Mouse (Mus musculus) limb, embryonic 15.5 days (tissue): ENCODE results near the gene Pde1c. TPM values are rescaled to one million over a fixed set of nuclear protein-coding genes. Genes with fewer than 3 reads are reported as not detected.

Experiments
- ATAC-seq: fragments of 200-750 bp; cut with Nextera tagmentation; 2 replicates; pipeline ENCODE4 v1.8.0; 2017; ENCODE audit warnings: low read depth, moderate TSS enrichment; ENCODE audit not compliant: insufficient number of reproducible peaks, low FRiP score, low TSS enrichment
- H3K27ac ChIP-seq: fragments of 300-500 bp; sonication (generic); 2 replicates; pipeline ENCODE4 v1.5.1; 2015; ENCODE audit warnings: moderate library complexity, mild to moderate bottlenecking, inconsistent platforms
- H3K27me3 ChIP-seq: fragments of 300-500 bp; sonication (generic); 2 replicates; pipeline ENCODE4 v1.6.1; 2015; ENCODE audit warnings: inconsistent platforms
- H3K36me3 ChIP-seq: fragments of 300-500 bp; sonication (generic); 2 replicates; pipeline ENCODE4 v1.6.1; 2015; ENCODE audit warnings: inconsistent platforms
- H3K4me1 ChIP-seq: fragments of 300-500 bp; sonication (generic); 2 replicates; pipeline ENCODE4 v1.6.1; 2015; ENCODE audit warnings: inconsistent platforms
- H3K4me2 ChIP-seq: fragments of 300-500 bp; sonication (generic); 2 replicates; pipeline ENCODE4 v1.6.1; 2015; ENCODE audit warnings: mild to moderate bottlenecking, inconsistent platforms
- H3K4me3 ChIP-seq: fragments of 300-500 bp; sonication (generic); 2 replicates; pipeline ENCODE4 v1.5.1; 2015; ENCODE audit warnings: mild to moderate bottlenecking, inconsistent platforms
- H3K9ac ChIP-seq: fragments of 300-500 bp; sonication (generic); 2 replicates; pipeline ENCODE4 v1.6.1; 2015; ENCODE audit warnings: inconsistent platforms
- H3K9me3 ChIP-seq: fragments of 300-500 bp; sonication (generic); 2 replicates; pipeline ENCODE4 v1.6.1; 2016; ENCODE audit warnings: inconsistent platforms
- WGBS: fragments of 180-500 bp; shearing (Covaris S2); methylation state at CpG from one replicate; pipeline ENCODE4 v1.1.7; 2015; 5-methylcytosine and 5-hydroxymethylcytosine counted together
- polyA plus RNA-seq: library from polyadenylated mRNA; unstranded; fragments of >200 nt; fragmentation: Nextera tagmentation; extraction: Ambion mirVana; gene quantifications from 2 replicates; pipeline ENCODE4 v1.2.1, GENCODE M21; 2015

Gene Pde1c
- polyA plus RNA-seq, 1 experiment from 2014 or later, result 1.6 TPM

GRCm38 (mm10) chr6:56551022-56551421 is 17.9 kb downstream of the Pde1c start:
- no peaks in the 10 kb centered on the region for H3K36me3 ChIP-seq
- H3K9ac ChIP-seq, result no peak overlapping the region
- no peaks in the 10 kb centered on the region for H3K27me3 ChIP-seq
- H3K9me3 ChIP-seq, result no peaks in the 10 kb centered on the region
- no peak overlapping the region for H3K4me2 ChIP-seq
- no peak overlapping the region for H3K27ac ChIP-seq
- no peak for ATAC-seq
- 75% methylated on average over 4 of the region's 4 CpGs for WGBS
- H3K4me1 ChIP-seq, result no peaks in the 10 kb centered on the region
- H3K4me3 ChIP-seq, result no peak overlapping the region

DNA sequence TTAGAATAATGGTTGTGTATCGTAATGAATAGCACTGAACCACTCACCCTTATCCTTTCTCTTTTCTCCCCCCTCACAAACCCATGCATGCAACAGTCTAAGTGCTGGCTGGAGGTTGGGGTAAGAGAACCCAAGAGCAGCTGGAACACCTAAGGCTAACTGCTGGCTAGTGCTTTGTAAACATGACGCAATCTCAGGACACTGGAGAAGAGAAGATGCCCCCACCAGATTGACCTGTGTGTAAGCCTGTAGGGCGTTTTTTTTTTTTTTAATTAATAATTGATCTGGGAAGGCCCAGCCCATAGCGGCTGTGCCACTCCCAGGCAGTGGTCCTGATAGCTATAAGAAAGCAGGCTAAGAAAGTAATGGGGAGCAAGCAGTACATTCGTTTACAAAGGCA is 28.7 kb downstream of the Pde1c start:
- ATAC-seq, result no peak
- 79% methylated on average over 5 of the region's 5 CpGs for WGBS

GRCm38 (mm10) chr6:56534653-56535052 is 34.2 kb downstream of the Pde1c start:
- Histone ChIP-seq H3K9me3 (no peaks in the 10 kb centered on the region), H3K9ac (no peak overlapping the region), H3K4me2 (no peak overlapping the region), H3K27me3 (no peaks in the 10 kb centered on the region), H3K27ac (no peak overlapping the region), H3K4me1 (no peaks in the 10 kb centered on the region), H3K4me3 (no peak overlapping the region), H3K36me3 (no peaks in the 10 kb centered on the region)
- ATAC-seq, result no peak

More for the DNA sequence above, 28.7 kb downstream of the Pde1c start:
- no peak overlapping the region for H3K27ac ChIP-seq
- H3K4me1 ChIP-seq, result no peaks in the 10 kb centered on the region
- no peak overlapping the region for H3K9ac ChIP-seq
- H3K4me2 ChIP-seq, result no peak overlapping the region
- H3K27me3 ChIP-seq, result no peaks in the 10 kb centered on the region
- H3K4me3 ChIP-seq, result no peak overlapping the region
- H3K9me3 ChIP-seq, result no peaks in the 10 kb centered on the region
- no peaks in the 10 kb centered on the region for H3K36me3 ChIP-seq

DNA sequence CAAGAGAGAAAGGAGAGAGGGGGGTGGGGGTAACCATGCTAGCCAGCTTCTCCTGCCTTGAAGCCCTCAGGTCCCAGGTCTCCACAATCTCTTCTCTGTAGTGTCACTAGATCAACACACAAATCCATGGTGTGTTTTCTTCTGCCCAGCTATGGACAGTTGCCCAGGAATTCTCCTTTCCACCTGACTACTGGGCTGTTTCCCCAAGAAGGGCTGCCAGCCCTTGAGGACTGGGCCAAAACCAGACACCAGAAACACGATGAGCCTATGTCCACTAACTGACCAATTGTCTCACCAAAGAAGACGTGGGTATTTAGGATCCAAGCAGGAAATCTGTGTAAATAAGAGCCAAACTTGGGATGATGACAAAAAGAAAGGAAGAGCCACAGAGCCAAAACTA is 36.6 kb downstream of the Pde1c start:
- H3K27me3 ChIP-seq, result no peaks in the 10 kb centered on the region
- ATAC-seq, result no peak
- no peak overlapping the region for H3K4me3 ChIP-seq
- no peak overlapping the region for H3K9ac ChIP-seq
- H3K27ac ChIP-seq, result no peak overlapping the region
- H3K9me3 ChIP-seq, result no peaks in the 10 kb centered on the region
- H3K36me3 ChIP-seq, result no peaks in the 10 kb centered on the region
- H3K4me2 ChIP-seq, result no peak overlapping the region
- no peaks in the 10 kb centered on the region for H3K4me1 ChIP-seq
- WGBS, result 68% methylated on average over 2 of the region's 2 CpGs

GRCm38 (mm10) chr6:56523938-56524866 is 44.7 kb downstream of the Pde1c start:
- WGBS, result 73% methylated on average over 6 of the region's 6 CpGs
- no peak for ATAC-seq
- no peak overlapping the region for H3K9ac ChIP-seq
- H3K27me3 ChIP-seq, result no peaks in the 10 kb centered on the region
- H3K9me3 ChIP-seq, result no peaks in the 10 kb centered on the region
- H3K27ac ChIP-seq, result no peak overlapping the region
- H3K4me3 ChIP-seq, result no peak overlapping the region
- no peaks in the 10 kb centered on the region for H3K4me1 ChIP-seq
- H3K36me3 ChIP-seq, result no peaks in the 10 kb centered on the region
- H3K4me2 ChIP-seq, result no peak overlapping the region

GRCm38 (mm10) chr6:56489161-56489560 is 79.7 kb downstream of the Pde1c start:
- H3K27ac ChIP-seq, result no peak overlapping the region
- no peak overlapping the region for H3K9ac ChIP-seq
- H3K36me3 ChIP-seq, result no peaks in the 10 kb centered on the region
- no peak overlapping the region for H3K4me3 ChIP-seq
- no peaks in the 10 kb centered on the region for H3K27me3 ChIP-seq
- WGBS, result 61% methylated on average over 5 of the region's 5 CpGs
- no peaks in the 10 kb centered on the region for H3K9me3 ChIP-seq
- no peaks in the 10 kb centered on the region for H3K4me1 ChIP-seq
- H3K4me2 ChIP-seq, result no peak overlapping the region
- no peak for ATAC-seq

- Histone ChIP-seq H3K4me1 (no peaks in the 10 kb centered on the region), H3K36me3 (no peaks in the 10 kb centered on the region), H3K4me2 (no peak overlapping the region), H3K9ac (no peak overlapping the region), H3K4me3 (no peak overlapping the region), H3K9me3 (no peaks in the 10 kb centered on the region), H3K27me3 (no peaks in the 10 kb centered on the region), H3K27ac (no peak overlapping the region)
- WGBS, result 64% methylated on average over 3 of the region's 3 CpGs
- ATAC-seq, result no peak
Observed at GRCm38 (mm10) chr6:56485078-56485477, 83.8 kb downstream of the Pde1c start.

DNA sequence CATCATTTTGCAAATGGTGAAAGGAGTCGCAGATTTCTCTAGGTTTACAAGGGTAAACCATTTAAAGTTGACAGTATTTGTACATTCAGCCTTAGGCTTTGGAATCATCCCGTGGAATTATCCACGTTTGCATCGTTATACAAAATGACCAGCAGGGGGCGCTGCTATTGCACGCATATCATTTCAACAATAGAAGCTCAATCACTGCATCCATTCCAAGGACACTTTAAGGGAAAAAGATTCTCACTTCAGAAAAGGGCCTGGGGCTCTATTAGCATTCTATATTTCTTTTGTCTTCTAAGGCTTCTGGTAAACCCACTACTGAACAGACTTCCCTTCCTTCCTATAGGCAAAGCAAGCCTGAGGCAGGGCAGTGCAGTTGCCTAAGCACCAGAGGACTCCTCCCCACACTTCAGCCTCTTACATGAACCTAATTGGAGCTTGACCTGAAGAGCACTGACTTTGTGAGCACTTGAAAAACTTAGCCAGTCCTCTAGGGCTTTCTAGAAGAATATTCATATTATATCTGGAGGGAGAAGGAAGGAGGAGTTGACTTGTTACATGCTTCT is 87.9 kb downstream of the Pde1c start:
- Histone ChIP-seq H3K9ac (no peak overlapping the region), H3K27ac (no peak overlapping the region), H3K27me3 (no peaks in the 10 kb centered on the region), H3K9me3 (no peaks in the 10 kb centered on the region), H3K4me3 (no peak overlapping the region), H3K4me1 (no peaks in the 10 kb centered on the region), H3K4me2 (no peak overlapping the region), H3K36me3 (no peaks in the 10 kb centered on the region)
- 3% methylated on average over 6 of the region's 6 CpGs for WGBS
- ATAC-seq, result no peak

DNA sequence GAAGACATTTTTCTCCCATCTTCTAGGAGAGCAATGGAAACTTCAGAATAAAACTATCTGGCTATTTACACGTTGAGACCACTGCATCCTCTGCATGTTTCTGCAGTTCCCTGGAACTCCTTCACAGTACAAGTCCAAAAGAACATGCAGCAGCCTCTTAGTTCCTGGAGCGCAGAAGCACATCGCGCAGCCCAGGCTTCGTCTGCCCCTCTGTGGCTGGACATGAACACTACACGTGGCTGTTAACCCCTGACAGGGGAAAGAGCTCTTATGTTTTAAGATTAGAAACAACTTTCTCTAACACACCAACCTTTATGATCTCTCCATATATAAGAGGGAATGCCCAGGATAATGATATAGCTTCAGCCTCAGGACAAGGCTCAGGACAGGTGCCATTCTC is 92.3 kb downstream of the Pde1c start:
- Histone ChIP-seq H3K27me3 (no peaks in the 10 kb centered on the region), H3K9ac (no peak overlapping the region), H3K27ac (no peak overlapping the region), H3K4me1 (no peaks in the 10 kb centered on the region), H3K36me3 (no peaks in the 10 kb centered on the region), H3K4me2 (no peak overlapping the region), H3K9me3 (no peaks in the 10 kb centered on the region), H3K4me3 (no peak overlapping the region)
- WGBS, result 23% methylated on average over 6 of the region's 6 CpGs
- ATAC-seq, result no peak

DNA sequence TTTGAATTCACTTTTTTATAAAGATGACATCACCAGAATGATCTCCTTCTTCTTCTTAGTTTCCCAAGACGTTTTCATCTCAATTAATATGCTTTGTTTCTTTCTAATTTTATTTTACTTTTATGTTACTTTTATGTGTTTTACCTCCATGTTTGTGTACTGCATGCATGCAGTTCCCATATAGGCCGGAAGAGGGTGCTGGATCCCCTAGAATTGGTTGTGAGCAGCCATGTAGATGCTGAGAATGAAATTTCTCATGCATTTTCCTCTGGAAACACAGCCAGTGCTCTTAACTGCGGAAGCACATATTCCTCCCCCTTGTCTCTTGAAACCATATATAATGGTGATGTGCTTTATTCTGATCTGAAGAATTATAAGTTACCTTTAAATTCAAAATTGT is 110.8 kb downstream of the Pde1c start:
- H3K4me2 ChIP-seq, result no peak overlapping the region
- H3K4me1 ChIP-seq, result no peaks in the 10 kb centered on the region
- H3K9ac ChIP-seq, result no peak overlapping the region
- no peak for ATAC-seq
- H3K36me3 ChIP-seq, result no peaks in the 10 kb centered on the region
- H3K27ac ChIP-seq, result no peak overlapping the region
- H3K9me3 ChIP-seq, result no peaks in the 10 kb centered on the region
- no peak overlapping the region for H3K4me3 ChIP-seq
- 54% methylated on average over 3 of the region's 3 CpGs for WGBS
- no peaks in the 10 kb centered on the region for H3K27me3 ChIP-seq

GRCm38 (mm10) chr6:56447917-56448316 is 121.0 kb downstream of the Pde1c start:
- Histone ChIP-seq H3K4me2 (no peak overlapping the region), H3K27ac (no peak overlapping the region), H3K27me3 (no peaks in the 10 kb centered on the region), H3K9ac (no peak overlapping the region), H3K4me1 (no peaks in the 10 kb centered on the region), H3K4me3 (no peak overlapping the region), H3K9me3 (no peaks in the 10 kb centered on the region), H3K36me3 (no peaks in the 10 kb centered on the region)
- no peak for ATAC-seq
- 33% methylated on average over 2 of the region's 2 CpGs for WGBS

- Histone ChIP-seq H3K27me3 (no peaks in the 10 kb centered on the region), H3K9ac (no peak overlapping the region), H3K27ac (no peak overlapping the region), H3K4me2 (no peak overlapping the region), H3K4me3 (no peak overlapping the region), H3K36me3 (no peaks in the 10 kb centered on the region), H3K4me1 (no peaks in the 10 kb centered on the region), H3K9me3 (no peaks in the 10 kb centered on the region)
- 84% methylated on average over 4 of the region's 4 CpGs for WGBS
- ATAC-seq, result no peak
Observed at GRCm38 (mm10) chr6:56441501-56441900, 127.4 kb downstream of the Pde1c start.
